Mouse (Mus musculus): ENCODE measurements around the gene Asphd1. TPM values are rescaled to one million over a fixed set of nuclear protein-coding genes. Genes with fewer than 3 reads are reported as not detected.
"Not testable (repeated sequence)": the region's sequence is repeated elsewhere in the genome, so short reads cannot be mapped to it uniquely, and the experiment has no call there.

Gene Asphd1
- polyA plus RNA-seq, 1 experiment = 46.4 TPM

GRCm38 (mm10) chr7:126951741-126952140, 2.4 kb upstream of the Asphd1 start:
- DNase-seq (ENCODE audit: extremely low spot score in 1 of 2, low spot score in 1 of 2) = no peak

- DNase-seq (ENCODE audit: extremely low spot score in 1 of 2, low spot score in 1 of 2) = peak in 1 of 2 experiments; percentile 59
Measured at GRCm38 (mm10) chr7:126950647-126951615, 1.5 kb upstream of the Asphd1 start.

GRCm38 (mm10) chr7:126949793-126950646, 638 bp upstream of the Asphd1 start, which contains the start of gene Sez6l2:
Gene Sez6l2, plus strand, starts transcription at chr7:126950563.
- peak; percentile 70 to 85 for DNase-seq (ENCODE audit: extremely low spot score in 1 of 2, low spot score in 1 of 2)

- DNase-seq (ENCODE audit: extremely low spot score in 1 of 2, low spot score in 1 of 2) = no peak
Measured at GRCm38 (mm10) chr7:126948626-126949025, 756 bp downstream of the Asphd1 start.

GRCm38 (mm10) chr7:126946530-126946929, 2.9 kb downstream of the Asphd1 start:
- DNase-seq (ENCODE audit: extremely low spot score in 1 of 2, low spot score in 1 of 2) = peak in 1 of 2 experiments; percentile 30

GRCm38 (mm10) chr7:126941801-126942200, 7.6 kb downstream of the Asphd1 start:
- peak in 1 of 2 experiments; percentile 42 for DNase-seq (ENCODE audit: extremely low spot score in 1 of 2, low spot score in 1 of 2)

GRCm38 (mm10) chr7:126941171-126941570, 8.2 kb downstream of the Asphd1 start:
- DNase-seq (ENCODE audit: extremely low spot score in 1 of 2, low spot score in 1 of 2) = no peak

GRCm38 (mm10) chr7:126932652-126933051, 16.7 kb downstream of the Asphd1 start:
- DNase-seq (ENCODE audit: extremely low spot score in 1 of 2, low spot score in 1 of 2) = no peak

- DNase-seq (ENCODE audit: extremely low spot score in 1 of 2, low spot score in 1 of 2) = no peak
Measured at GRCm38 (mm10) chr7:126929046-126929445, 20.3 kb downstream of the Asphd1 start.

- DNase-seq (ENCODE audit: extremely low spot score in 1 of 2, low spot score in 1 of 2) = peak; percentile 63 to 91
Measured at GRCm38 (mm10) chr7:126928384-126929037, 20.9 kb downstream of the Asphd1 start, which contains the start of gene Kctd13. Gene Kctd13, plus strand, starts transcription at chr7:126928879.

- DNase-seq (ENCODE audit: extremely low spot score in 1 of 2, low spot score in 1 of 2) = no peak
Measured at GRCm38 (mm10) chr7:126926299-126926698, 23.1 kb downstream of the Asphd1 start.

- no peak for DNase-seq (ENCODE audit: extremely low spot score in 1 of 2, low spot score in 1 of 2)
Measured at GRCm38 (mm10) chr7:126923999-126924398, 25.4 kb downstream of the Asphd1 start.

- DNase-seq (ENCODE audit: extremely low spot score in 1 of 2, low spot score in 1 of 2) = no peak
Measured at GRCm38 (mm10) chr7:126922624-126923060, 26.7 kb downstream of the Asphd1 start, which contains the start of gene Tmem219. Gene Tmem219, minus strand, starts transcription at chr7:126922917.

- no peak for DNase-seq (ENCODE audit: extremely low spot score in 1 of 2, low spot score in 1 of 2)
Measured at GRCm38 (mm10) chr7:126921563-126921962, 27.8 kb downstream of the Asphd1 start.

- no peak for DNase-seq (ENCODE audit: extremely low spot score in 1 of 2, low spot score in 1 of 2)
Measured at GRCm38 (mm10) chr7:126919973-126920372, 29.4 kb downstream of the Asphd1 start.

GRCm38 (mm10) chr7:126918356-126918755, 31.0 kb downstream of the Asphd1 start:
- DNase-seq (ENCODE audit: extremely low spot score in 1 of 2, low spot score in 1 of 2) = not testable (repeated sequence)

- DNase-seq (ENCODE audit: extremely low spot score in 1 of 2, low spot score in 1 of 2) = no peak
Measured at GRCm38 (mm10) chr7:126914844-126915243, 34.5 kb downstream of the Asphd1 start.

GRCm38 (mm10) chr7:126905590-126905989, 43.8 kb downstream of the Asphd1 start:
- no peak for DNase-seq (ENCODE audit: extremely low spot score in 1 of 2, low spot score in 1 of 2)

- DNase-seq (ENCODE audit: extremely low spot score in 1 of 2, low spot score in 1 of 2) = not testable (repeated sequence)
Measured at GRCm38 (mm10) chr7:126899781-126900180, 49.6 kb downstream of the Asphd1 start.
